Mouse (Mus musculus) forebrain, embryonic 16.5 days (tissue): Measurements from ENCODE around the gene Ralgapa1. TPM values are rescaled to one million over a fixed set of nuclear protein-coding genes. Genes with fewer than 3 reads are reported as not detected.
"Not testable (repeated sequence)": the region's sequence is repeated elsewhere in the genome, so short reads cannot be mapped to it uniquely, and the experiment has no call there.

Experiments
- ATAC-seq: fragments of 200-750 bp; cut with Nextera tagmentation; 2 replicates; pipeline ENCODE4 v1.8.0; 2017; ENCODE audit warnings: mild to moderate bottlenecking, moderate library complexity
- H3K27ac ChIP-seq: fragments of 300-500 bp; sonication (generic); 2 replicates; pipeline ENCODE4 v1.5.1; 2014; ENCODE audit warnings: low read length, control low read depth
- H3K27me3 ChIP-seq: fragments of 300-500 bp; sonication (generic); replicated peaks from 2 replicates; pipeline ENCODE4 v1.6.1; 2014; ENCODE audit warnings: low read length; ENCODE audit not compliant: control insufficient read depth, insufficient read depth
- H3K36me3 ChIP-seq: fragments of 300-500 bp; sonication (generic); 2 replicates; pipeline ENCODE4 v1.6.1; 2014; ENCODE audit not compliant: control insufficient read depth, insufficient read depth
- H3K4me1 ChIP-seq: fragments of 300-500 bp; sonication (generic); replicated peaks from 2 replicates; pipeline ENCODE4 v1.6.1; 2014; ENCODE audit warnings: low read length; ENCODE audit not compliant: control insufficient read depth, insufficient read depth
- H3K4me2 ChIP-seq: fragments of 300-500 bp; sonication (generic); 2 replicates; pipeline ENCODE4 v1.6.1; 2014; ENCODE audit warnings: mild to moderate bottlenecking, low read length, control low read depth
- H3K4me3 ChIP-seq: fragments of 300-500 bp; sonication (generic); replicated peaks from 2 replicates; pipeline ENCODE4 v1.5.1; 2014; ENCODE audit warnings: mild to moderate bottlenecking, low read length, control low read depth
- H3K9ac ChIP-seq: fragments of 300-500 bp; sonication (generic); replicated peaks from 2 replicates; pipeline ENCODE4 v1.6.1; 2014; ENCODE audit warnings: low read depth, low read length, control low read depth
- H3K9me3 ChIP-seq: fragments of 300-500 bp; sonication (generic); 2 replicates; pipeline ENCODE4 v1.6.1; 2016; ENCODE audit warnings: low read length; ENCODE audit not compliant: control insufficient read depth
- WGBS: fragments of 180-500 bp; shearing (Covaris S2); extraction: QIAGEN DNeasy Blood & Tissue Kit; methylation state at CpG from one replicate; pipeline ENCODE4 v1.1.7; 2014; 5-methylcytosine and 5-hydroxymethylcytosine counted together
- microRNA-seq: library from miRNA; unstranded; fragments of <30 nt; microRNA quantifications from one replicate; pipeline ENCODE4, GENCODE M21; 2017
- polyA plus RNA-seq: library from polyadenylated mRNA; unstranded; fragments of >200 nt; fragmentation: Nextera tagmentation; extraction: Ambion mirVana; gene quantifications from 2 replicates; pipeline ENCODE4 v1.2.1, GENCODE M21; 2015

The Ralgapa1 gene
- polyA plus RNA-seq, 1 experiment from 2014 or later = 21.9 TPM

DNA sequence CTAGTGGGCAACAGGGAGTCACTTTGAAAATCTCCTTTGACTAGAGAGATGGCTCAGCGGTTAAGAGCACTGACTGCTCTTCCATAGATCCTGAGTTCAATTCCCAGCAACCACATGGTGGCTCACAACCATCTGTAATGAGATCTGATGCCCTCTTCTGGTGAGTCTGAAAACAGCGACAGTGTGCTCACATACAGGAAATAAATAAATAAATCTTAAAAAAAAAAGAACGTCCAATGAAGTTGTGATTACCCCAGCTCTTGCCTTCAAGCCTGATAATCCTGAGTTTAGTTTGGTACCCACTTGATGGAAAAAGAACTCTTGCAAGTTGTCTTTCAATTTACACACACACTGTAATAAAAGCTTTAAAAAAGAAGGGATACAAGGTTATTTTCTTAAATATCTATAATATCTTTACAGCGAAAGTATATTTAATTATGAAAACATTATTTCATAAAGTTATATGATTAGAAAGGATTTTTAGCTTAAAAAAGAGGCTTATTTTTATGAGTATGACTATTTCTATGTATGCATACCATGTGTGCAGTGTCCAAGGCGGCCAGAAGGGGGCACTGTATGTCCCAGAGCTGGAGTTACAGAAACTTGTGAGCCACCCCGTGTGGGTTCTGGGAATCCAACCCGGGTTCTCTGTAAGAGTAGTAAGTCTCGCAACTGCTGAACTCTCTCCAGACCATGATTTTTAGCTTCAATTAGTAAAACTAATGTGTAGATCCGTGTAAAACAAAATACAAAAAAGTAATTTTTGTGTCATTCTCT is 256.6 kb downstream of the Ralgapa1 start:
- Histone ChIP-seq H3K4me3 (no peak overlapping the region), H3K9ac (no peak overlapping the region), H3K4me1 (peaks cover 5% of the 10 kb centered on the region; the same call in 1 of the 2 replicates), H3K27ac (no peak overlapping the region), H3K27me3 (no peaks in the 10 kb centered on the region), H3K4me2 (no peak overlapping the region), H3K36me3 (no peaks in the 10 kb centered on the region), H3K9me3 (0 out of 2 replicates have a peak, but pooled peaks cover 2% of the 10 kb centered on the region)
- WGBS = 88% methylated on average over 9 of the region's 9 CpGs
- no peak for ATAC-seq

DNA sequence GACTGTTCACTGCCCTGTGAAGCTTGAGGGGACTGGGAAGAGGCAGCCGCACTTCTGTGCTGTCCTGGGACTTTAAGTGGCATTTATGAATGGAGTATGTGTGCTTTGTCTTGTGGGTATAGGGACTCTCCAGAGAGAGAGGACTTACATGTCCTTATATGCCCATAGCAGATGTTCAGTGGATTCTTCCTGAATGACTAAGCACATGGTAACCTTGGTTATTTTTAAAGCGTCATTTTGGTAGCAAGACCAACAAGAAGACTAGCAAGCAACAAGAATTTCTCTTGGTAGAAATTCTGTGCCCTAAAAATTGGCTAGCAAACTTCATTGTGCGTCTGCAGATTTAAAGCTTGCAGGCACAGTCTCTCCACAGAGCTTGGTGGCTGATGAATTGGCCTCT is 257.2 kb downstream of the Ralgapa1 start:
- no peak overlapping the region for H3K27ac ChIP-seq
- H3K4me1 ChIP-seq = peaks cover 5% of the 10 kb centered on the region; the same call in 1 of the 2 replicates
- no peaks in the 10 kb centered on the region for H3K27me3 ChIP-seq
- no peaks in the 10 kb centered on the region for H3K36me3 ChIP-seq
- WGBS = 95% methylated on average over 3 of the region's 3 CpGs
- no peak for ATAC-seq
- H3K4me2 ChIP-seq = no peak overlapping the region
- H3K4me3 ChIP-seq = no peak overlapping the region
- H3K9ac ChIP-seq = no peak overlapping the region
- 0 out of 2 replicates have a peak, but pooled peaks cover 2% of the 10 kb centered on the region for H3K9me3 ChIP-seq

DNA sequence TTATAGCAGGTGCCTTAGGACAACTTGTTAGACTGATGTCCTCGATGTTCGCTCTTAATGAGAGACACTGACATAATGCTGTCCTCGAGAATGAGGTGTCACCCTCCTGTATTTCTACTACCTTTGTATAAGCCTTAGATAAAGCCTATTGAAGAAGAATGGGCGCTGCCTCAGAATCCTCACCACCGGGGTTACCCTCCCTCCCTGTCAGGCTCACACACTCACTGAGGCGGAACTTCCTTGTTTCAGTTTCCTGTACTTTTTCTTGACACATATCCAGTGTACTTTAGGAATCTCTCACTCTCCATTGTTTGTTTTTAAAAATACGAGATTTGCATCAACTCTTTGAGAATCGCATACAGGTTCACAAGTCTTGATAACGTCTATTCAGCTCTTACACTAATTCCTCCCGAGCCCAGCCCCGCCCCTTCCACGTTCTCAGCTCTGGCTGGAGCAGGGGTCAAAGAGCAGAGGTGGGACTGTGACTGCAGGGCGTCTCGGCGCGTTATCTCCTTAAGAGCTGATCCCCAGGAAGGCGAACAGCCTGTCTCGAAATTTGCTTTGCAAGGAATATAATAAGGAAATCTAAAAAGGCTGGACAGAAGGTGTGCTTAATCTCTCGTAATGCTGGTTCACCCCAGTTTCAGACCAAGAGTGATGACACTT is 260.8 kb downstream of the Ralgapa1 start:
- Histone ChIP-seq H3K4me1 (peaks cover 5% of the 10 kb centered on the region; the same call in 1 of the 2 replicates), H3K36me3 (no peaks in the 10 kb centered on the region), H3K27me3 (no peaks in the 10 kb centered on the region), H3K9me3 (0 out of 2 replicates have a peak, but pooled peaks cover 2% of the 10 kb centered on the region), H3K9ac (no peak overlapping the region), H3K27ac (no peak overlapping the region), H3K4me2 (peak overlapping the region; percentile 48), H3K4me3 (peak overlapping the region; percentile 30)
- WGBS = 12% methylated on average over 19 of the region's 19 CpGs
- ATAC-seq = no peak

DNA sequence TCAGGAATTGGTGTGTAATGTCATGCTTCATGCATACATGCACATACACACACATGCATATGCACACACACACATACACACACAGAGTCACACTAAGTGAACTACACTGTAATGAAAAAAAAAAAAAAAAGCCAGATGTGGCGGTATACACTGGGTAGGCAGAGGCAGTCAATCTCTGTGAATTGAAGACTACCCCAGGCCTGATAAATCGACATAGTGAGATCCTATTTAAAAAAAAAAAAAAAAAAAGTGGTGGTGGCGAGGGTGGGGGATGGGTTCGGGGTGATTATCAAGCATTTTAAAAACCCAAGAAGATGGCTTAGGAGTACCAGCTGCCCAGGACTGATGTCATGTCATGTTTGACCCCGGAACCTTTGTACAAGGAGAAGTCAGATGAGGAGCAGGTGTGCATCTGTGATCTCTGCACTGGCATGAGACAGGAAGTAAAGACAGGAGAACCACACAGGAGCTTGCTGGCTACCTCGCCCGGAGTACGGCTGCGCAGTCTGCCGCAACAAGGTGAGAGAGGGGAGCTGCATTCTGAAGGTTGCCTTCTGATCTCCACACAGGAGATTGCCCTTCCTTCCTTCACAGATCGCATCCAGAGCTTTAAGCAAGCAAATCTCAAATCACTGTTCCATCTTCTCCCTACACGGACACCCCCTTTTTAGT is 261.6 kb downstream of the Ralgapa1 start:
- H3K4me1 ChIP-seq = peaks cover 5% of the 10 kb centered on the region; the same call in 1 of the 2 replicates
- ATAC-seq = no peak
- H3K9me3 ChIP-seq = 0 out of 2 replicates have a peak, but pooled peaks cover 2% of the 10 kb centered on the region
- WGBS = 92% methylated on average over 12 of the region's 12 CpGs
- no peak overlapping the region for H3K4me2 ChIP-seq
- H3K9ac ChIP-seq = no peak overlapping the region
- no peak overlapping the region for H3K4me3 ChIP-seq
- H3K27me3 ChIP-seq = no peaks in the 10 kb centered on the region
- H3K27ac ChIP-seq = no peak overlapping the region
- H3K36me3 ChIP-seq = no peaks in the 10 kb centered on the region

DNA sequence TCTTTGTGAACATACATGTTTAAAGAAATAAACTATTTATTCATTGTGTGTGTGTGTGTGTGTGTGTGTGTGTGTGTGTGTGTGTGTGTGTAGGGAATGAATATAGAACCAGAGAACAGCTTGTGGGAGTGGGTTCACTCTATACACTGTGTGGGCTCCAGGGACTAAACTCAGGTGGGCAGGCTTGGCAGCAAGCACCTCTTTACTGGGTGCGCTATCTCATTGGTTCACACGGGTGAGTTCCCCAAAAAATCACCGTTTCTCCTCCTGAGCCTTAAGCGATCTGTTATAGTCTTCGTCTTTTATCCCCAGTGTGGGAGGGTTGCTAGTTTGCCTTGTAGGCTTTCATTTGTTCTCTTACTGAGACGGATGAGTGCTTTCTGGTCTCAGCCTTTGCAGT is 263.1 kb downstream of the Ralgapa1 start:
- Histone ChIP-seq H3K36me3 (no peaks in the 10 kb centered on the region), H3K9ac (no peak overlapping the region), H3K9me3 (0 out of 2 replicates have a peak, but pooled peaks cover 2% of the 10 kb centered on the region), H3K27ac (no peak overlapping the region), H3K27me3 (no peaks in the 10 kb centered on the region), H3K4me2 (no peak overlapping the region), H3K4me3 (no peak overlapping the region), H3K4me1 (peaks cover 5% of the 10 kb centered on the region; the same call in 1 of the 2 replicates)
- WGBS = 77% methylated on average over 6 of the region's 6 CpGs
- no peak for ATAC-seq

DNA sequence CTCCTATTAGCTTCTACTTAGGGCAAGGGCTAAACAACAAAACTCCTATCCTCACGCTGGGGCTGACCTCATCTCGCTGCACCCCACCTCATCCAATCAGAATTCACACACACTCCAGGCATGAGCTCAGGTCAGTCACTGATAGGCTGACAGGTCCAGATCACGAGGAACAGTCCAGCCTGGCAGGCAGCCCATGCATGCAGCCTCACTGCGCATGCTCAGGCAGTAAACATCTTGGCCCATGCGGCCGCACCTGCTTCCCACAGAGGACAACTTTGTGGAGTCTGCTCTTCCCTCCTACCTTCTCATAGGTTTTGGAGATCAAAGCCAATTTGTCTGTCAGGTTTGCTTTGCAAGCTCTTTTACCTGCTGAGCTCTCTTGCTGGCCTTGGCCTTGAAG is 266.1 kb downstream of the Ralgapa1 start:
- not testable (repeated sequence) for ATAC-seq

More for the DNA sequence above, 266.1 kb downstream of the Ralgapa1 start:
- H3K9ac ChIP-seq, H3K36me3 ChIP-seq, H3K4me1 ChIP-seq, H3K27ac ChIP-seq, H3K4me2 ChIP-seq, H3K27me3 ChIP-seq, H3K9me3 ChIP-seq, H3K4me3 ChIP-seq: not testable (repeated sequence)
- WGBS = 77% methylated on average over 6 of the region's 6 CpGs

Small RNA genes within 50 kb of the gene (microRNA-seq; reads per million reads assigned to microRNA genes)
- 4.6 reads per million, percentile 20 among the genes with 10 or more reads in this experiment for gene Gm23394

Other genes with a start within 250 kb of the Ralgapa1 start
- 1.6 and 1.7 TPM in 2 replicates for gene Insm2, start 221.7 kb downstream of the Ralgapa1 start, polyA plus RNA-seq
- 62.6 and 67.2 TPM in 2 replicates for gene Brms1l, start 15.2 kb upstream of the Ralgapa1 start, polyA plus RNA-seq